Mouse (Mus musculus) bone marrow, adult 2 months (tissue): ENCODE measurements around the gene Nav2. TPM values are rescaled to one million over a fixed set of nuclear protein-coding genes. Genes with fewer than 3 reads are reported as not detected.

Experiments
- H3K27ac ChIP-seq: fragments of 200-500 bp; 2 replicates; pipeline ENCODE4 v1.5.1; 2012; ENCODE audit warnings: low read depth, mild to moderate bottlenecking, control low read depth, inconsistent platforms, low read length; ENCODE audit not compliant: control insufficient read depth, poor library complexity, insufficient read depth
- H3K4me1 ChIP-seq: fragments of 200-500 bp; 2 replicates; pipeline ENCODE4 v1.6.1; 2011; ENCODE audit warnings: low read length; ENCODE audit not compliant: control insufficient read depth, insufficient read depth
- H3K4me3 ChIP-seq: fragments of 200-500 bp; replicated peaks from 2 replicates; pipeline ENCODE3; 2011; ENCODE audit warnings: mild to moderate bottlenecking, low read depth, low read length, control low read depth; ENCODE audit not compliant: control insufficient read depth
- CTCF ChIP-seq: fragments of 200-500 bp; IDR thresholded peaks from 2 replicates; pipeline ENCODE4 v1.5.1; 2011; ENCODE audit warnings: low read length, control low read depth; ENCODE audit not compliant: control insufficient read depth, insufficient read depth
- POLR2A ChIP-seq: fragments of 200-500 bp; IDR thresholded peaks from 2 replicates; pipeline ENCODE4 v1.6.1; 2011; ENCODE audit warnings: low read depth, mild to moderate bottlenecking, control low read depth, low read length, borderline replicate concordance; ENCODE audit not compliant: control insufficient read depth
- WGBS: fragments of 180-500 bp; shearing (Covaris S2); methylation state at CpG from one replicate; pipeline ENCODE4 v1.1.7; 2018; 5-methylcytosine and 5-hydroxymethylcytosine counted together
- polyA plus RNA-seq: library from polyadenylated mRNA; stranded (reverse); fragments of >200 nt; gene quantifications from 2 replicates; pipeline ENCODE4 v1.2.4, GENCODE M21; 2011; ENCODE audit warnings: low replicate concordance; ENCODE audit not compliant: missing spikeins, insufficient read depth, insufficient read length

Nav2 gene
- polyA plus RNA-seq, 1 experiment = 8.5 TPM

DNA sequence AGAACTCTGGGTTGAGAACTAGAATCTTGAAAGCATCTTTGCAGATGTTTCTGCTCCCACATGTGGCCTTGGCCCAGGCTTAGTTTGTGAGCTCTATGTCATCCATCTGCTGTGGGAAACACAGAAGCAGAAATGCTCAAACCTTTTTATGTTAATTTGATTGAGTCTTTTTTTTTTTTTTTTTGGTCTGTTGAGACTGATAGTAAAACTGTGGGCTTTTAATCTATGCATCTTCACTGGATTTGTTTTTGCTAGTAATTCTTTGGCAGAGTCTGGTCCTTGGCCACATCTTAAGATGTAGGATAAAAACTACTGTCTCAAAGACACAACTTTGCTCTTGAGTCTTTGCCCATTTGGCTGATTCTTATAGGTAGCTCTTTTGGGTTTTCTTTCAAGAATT lies 2.6 kb downstream of the Nav2 start:
- Histone ChIP-seq H3K27ac (no peak overlapping the region), H3K4me1 (peaks cover 6% of the 10 kb centered on the region; the same call in 1 of the 2 replicates), H3K4me3 (no peak overlapping the region)
- TF ChIP-seq POLR2A (no peak), CTCF (no peak)

DNA sequence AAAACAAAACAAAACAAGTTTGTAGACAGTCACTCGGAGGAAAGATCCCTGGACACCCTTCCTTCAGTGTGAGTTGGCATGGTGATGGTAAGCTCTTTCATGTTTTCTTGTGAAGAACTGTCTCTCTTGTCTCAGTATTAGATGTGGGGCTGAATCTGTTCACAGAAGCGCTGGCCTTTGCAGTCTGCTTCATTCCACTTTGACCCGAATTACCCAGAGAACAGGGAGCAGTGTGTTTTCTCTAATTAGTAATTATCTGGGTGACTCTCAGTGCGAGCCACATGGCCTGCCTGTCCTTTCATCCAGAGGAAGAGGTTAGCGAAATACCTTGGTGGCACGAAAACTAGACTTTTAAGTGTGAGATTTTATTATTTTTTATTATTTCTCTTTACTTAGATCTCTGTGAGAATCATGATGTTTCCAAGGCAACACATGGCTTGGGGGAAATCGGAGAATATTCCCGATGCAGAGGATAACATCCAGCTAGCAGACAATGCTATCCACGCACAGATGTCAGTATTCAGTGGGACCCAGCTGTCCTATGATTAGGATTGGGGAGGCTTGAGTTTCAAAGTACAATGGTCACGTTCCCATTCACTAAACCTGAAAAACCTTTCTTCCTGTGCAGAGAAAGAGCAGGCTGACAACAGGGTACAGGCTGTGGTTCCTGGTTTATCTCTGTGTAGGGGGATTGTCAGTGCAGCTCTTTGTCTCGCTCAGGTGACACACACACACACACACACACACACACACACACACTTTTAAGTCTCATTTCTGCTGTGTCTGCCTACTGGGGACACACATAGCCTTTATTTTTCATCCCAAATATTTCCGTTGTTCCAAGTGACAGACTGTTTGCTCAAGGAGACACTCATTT lies 6.4 kb downstream of the Nav2 start:
- Histone ChIP-seq H3K4me3 (no peak overlapping the region), H3K27ac (no peak overlapping the region), H3K4me1 (peaks cover under 1% of the 10 kb centered on the region; the same call in 1 of the 2 replicates)
- WGBS = 78% methylated on average over 12 of the region's 12 CpGs
- TF ChIP-seq CTCF (no peak), POLR2A (no peak)

DNA sequence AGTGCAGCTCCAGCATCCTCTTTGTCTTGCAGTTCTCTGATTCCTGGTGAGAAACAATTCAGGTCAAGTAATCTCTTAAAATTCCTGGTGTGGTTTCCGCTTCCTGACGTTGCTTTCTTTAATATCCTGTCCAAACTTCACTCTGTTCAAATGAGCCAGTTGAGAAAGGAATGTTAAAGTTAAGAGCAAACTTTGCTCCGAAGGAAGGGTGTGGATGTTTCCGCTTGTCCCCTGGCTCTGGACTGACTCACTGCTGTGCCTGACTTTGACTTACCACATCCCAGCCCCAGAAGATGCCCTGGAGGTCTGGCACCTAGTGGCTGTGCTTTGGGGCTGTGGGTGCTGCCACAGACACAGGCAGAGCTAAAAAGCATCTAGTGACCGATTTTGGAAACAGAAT lies 8.9 kb downstream of the Nav2 start:
- Histone ChIP-seq H3K4me1 (no peaks in the 10 kb centered on the region; the same call in 1 of the 2 replicates), H3K27ac (no peak overlapping the region), H3K4me3 (no peak overlapping the region)
- WGBS = 58% methylated on average over 5 of the region's 5 CpGs
- no peak for TF ChIP-seq CTCF
- TF ChIP-seq POLR2A = no peak

DNA sequence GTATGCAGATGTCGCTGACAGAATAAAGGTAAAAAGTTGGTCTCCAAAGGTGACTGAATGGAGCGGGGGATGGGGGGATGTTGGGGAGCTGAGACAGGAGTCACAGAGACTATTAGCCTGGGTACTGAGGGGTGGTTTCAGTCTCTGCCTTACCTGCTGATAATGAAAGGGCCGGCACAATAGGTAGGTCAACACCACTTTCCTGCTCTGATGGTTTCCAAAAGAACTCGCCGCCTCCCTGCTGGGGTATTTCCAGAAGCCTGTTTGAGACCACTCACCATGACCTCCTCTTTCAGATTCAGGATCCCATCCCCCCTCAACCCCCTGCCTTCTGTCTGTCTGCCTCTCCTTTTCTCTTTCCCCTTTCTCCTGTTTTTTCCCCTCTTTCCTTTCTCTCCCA lies 9.5 kb downstream of the Nav2 start:
- no peak for TF ChIP-seq CTCF
- no peak for TF ChIP-seq POLR2A
- no peaks in the 10 kb centered on the region; the same call in 1 of the 2 replicates for H3K4me1 ChIP-seq
- WGBS = 87% methylated on average over 5 of the region's 5 CpGs
- no peak overlapping the region for H3K27ac ChIP-seq
- H3K4me3 ChIP-seq = no peak overlapping the region

DNA sequence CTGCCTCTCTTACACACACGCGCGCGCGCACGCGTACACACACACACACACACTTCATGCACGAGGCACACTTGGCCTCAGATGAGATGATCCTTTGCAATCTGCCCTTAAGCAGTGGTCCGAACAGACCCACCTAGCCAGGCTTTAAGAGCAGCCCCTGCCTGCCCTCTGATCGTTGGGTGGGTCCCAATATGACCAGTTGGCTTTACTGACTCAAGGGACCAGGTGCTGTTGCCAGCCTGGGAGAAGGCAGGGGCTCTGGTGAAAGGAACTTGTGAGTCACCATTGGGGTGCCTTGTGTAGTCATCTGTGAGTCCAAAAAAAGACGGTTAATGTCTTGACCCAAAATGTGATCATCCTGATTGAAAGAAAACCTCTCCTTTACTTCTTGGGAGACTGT lies 9.9 kb downstream of the Nav2 start:
- Histone ChIP-seq H3K4me3 (no peak overlapping the region), H3K4me1 (no peaks in the 10 kb centered on the region; the same call in 1 of the 2 replicates), H3K27ac (no peak overlapping the region)
- 88% methylated on average over 11 of the region's 11 CpGs for WGBS
- TF ChIP-seq POLR2A (no peak), CTCF (no peak)

DNA sequence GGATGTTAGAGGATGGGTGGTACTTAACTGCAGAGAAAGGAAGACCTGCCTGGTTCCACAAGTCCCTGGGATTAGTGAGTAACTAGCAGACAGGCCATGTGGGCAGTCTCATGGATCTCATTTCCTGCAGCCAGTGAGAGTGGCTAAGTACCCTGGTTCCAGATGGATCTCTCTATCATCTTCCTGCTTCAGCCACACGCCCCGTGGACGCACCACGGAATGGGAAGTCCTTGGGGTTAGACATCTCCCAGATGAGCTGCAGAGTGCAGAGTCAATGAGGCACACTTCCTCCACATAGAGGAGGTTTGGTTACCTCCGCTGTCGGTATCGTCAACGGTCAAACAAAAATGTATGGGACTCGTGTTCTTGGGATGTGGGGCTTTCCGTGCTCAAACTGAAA lies 15.1 kb downstream of the Nav2 start:
- TF ChIP-seq POLR2A (no peak), CTCF (no peak)
- WGBS = 11% methylated on average over 10 of the region's 10 CpGs

DNA sequence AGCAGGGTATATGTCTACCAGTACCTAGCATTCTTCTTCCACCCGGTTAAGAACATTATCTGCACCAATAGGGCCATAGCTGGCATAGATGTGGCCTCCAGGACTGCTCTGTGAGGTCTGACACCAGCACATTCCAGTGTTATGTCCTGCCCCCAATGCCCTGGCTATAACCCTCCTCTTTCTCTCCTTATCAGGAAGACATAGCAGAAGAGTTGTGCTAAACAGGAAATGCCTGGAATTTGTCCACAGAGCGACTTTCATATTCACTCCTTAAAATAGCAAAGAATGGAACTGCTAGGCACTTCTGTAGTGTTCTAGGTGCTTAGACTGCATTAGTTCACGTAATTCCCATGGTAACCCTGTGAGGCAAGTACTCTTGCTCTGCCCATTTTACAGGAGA lies 16.7 kb downstream of the Nav2 start:
- 72% methylated on average over 3 of the region's 3 CpGs for WGBS
- Histone ChIP-seq H3K27ac (no peak overlapping the region), H3K4me3 (no peak overlapping the region), H3K4me1 (peaks cover 4% of the 10 kb centered on the region)
- TF ChIP-seq POLR2A (no peak), CTCF (no peak)

More for the DNA sequence above, 15.1 kb downstream of the Nav2 start:
- H3K4me3 ChIP-seq = no peak overlapping the region
- peaks cover 4% of the 10 kb centered on the region for H3K4me1 ChIP-seq
- no peak overlapping the region; the same call in 1 of the 2 replicates for H3K27ac ChIP-seq

DNA sequence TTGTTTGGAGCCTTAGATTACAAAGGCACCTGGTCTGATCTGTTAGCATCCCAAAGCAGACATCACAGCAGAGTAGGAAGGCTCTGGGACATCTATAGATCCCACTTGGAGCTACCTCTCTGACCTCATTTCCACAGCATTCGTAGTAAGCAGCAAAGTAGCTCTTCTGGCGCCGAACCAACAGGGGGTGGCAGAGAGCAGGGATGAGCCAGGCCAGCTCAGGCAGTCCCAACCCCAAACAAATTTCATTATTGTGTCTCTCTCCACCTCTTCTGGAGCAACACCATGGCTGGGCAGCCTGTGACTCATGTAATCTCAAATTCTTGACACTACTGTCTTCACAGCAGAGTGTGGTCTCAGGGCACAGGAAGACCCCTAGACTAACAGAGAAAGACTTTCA lies 19.8 kb downstream of the Nav2 start:
- TF ChIP-seq POLR2A = no peak
- TF ChIP-seq CTCF = peak; percentile 86
- Histone ChIP-seq H3K4me3 (no peak overlapping the region), H3K4me1 (peaks cover 4% of the 10 kb centered on the region), H3K27ac (no peak overlapping the region)
- 3% methylated on average over 3 of the region's 3 CpGs for WGBS
